Mouse (Mus musculus) brain, adult 10 weeks (tissue): ENCODE data around the gene Msl3. TPM values are rescaled to one million over a fixed set of nuclear protein-coding genes. Genes with fewer than 3 reads are reported as not detected.

ENCODE experiments used
- polyA plus RNA-seq: library from polyadenylated mRNA; stranded (reverse); fragments of 350-450 nt; fragmentation: Illumina TruSeq; extraction: RNeasy Lipid Tissue Mini Kit (QIAGEN cat#74804); gene quantifications from one replicate; pipeline ENCODE4 v1.2.3, GENCODE M21; 2015; ENCODE audit warnings: low read depth, low replicate concordance

Gene Msl3
- 23.4 TPM for polyA plus RNA-seq

DNA sequence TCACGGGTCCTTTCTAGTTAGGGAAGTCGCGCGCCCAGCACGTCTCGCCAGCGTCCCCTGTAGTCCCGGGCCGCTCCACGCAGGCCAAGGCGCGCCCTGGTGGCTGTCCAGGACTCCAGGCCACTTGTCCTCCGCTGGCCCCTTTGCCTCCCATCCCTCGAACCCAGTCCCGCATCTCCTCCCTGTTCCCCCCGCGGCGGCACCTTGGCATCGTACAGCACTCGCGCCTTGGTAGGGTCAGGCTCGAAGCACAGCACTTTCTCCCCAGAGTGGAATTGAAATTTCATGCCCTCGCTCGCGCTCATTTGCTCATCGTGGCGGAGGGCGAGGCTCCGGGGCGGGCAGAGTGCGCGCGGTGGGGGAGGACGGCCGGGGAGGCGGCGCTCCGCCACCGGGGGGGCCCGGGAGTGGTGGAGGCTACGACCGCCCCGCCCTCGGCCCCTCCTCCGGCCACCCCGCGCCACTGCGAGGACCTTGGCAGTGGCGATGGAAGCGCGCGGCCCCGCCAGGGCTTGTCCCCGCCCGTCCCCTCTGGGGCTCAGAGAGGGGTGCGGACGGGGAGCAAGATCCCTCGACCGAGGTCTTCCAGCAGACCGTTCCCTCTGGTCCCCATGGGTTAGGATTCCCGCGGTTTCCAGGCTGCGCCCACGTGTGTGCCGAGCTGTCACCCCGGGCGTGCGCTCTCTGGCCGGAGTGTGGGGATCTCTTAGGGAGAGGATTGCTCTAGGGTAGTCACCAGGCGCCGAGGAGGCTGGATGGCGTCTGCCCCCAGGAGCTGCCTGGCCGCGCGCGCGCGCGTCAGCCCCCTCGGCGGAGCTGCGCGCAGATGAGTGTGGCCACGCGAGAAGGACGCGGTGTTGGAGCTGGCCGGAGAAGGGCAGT is at the start of gene Msl3:
Msl3 (minus strand) TSS at position 374 of the 882 bp plus-strand sequence.

Other genes with a start within 250 kb of the Msl3 start
- 28.1 TPM for gene Frmpd4, start 96.7 kb downstream of the Msl3 start, polyA plus RNA-seq
- gene Arhgap6, start 121.2 kb upstream of the Msl3 start, polyA plus RNA-seq: 4.7 TPM